Mouse (Mus musculus) C2C12 (cell line): ENCODE data around the gene Slc8b1. TPM values are rescaled to one million over a fixed set of nuclear protein-coding genes. Genes with fewer than 3 reads are reported as not detected.
A peak's percentile ranks its signal among the peaks of the same experiment; 100 is the strongest.

Experiments
- H3K27me3 ChIP-seq: one replicate; pipeline ENCODE4 v1.6.1; 2011; ENCODE audit not compliant: control insufficient read depth, insufficient read depth, insufficient read length
- H3K36me3 ChIP-seq: one replicate; pipeline ENCODE4 v1.6.1; 2011; ENCODE audit not compliant: control insufficient read depth, insufficient read depth
- H3K4me3 ChIP-seq: one replicate; pipeline ENCODE4 v1.5.1; 2011; ENCODE audit warnings: mild to moderate bottlenecking, control low read depth; ENCODE audit not compliant: poor library complexity, insufficient read depth, severe bottlenecking
- H3K79me2 ChIP-seq: one replicate; pipeline ENCODE4 v1.6.1; 2011; ENCODE audit not compliant: control insufficient read depth, insufficient read depth
- H3K79me3 ChIP-seq: one replicate; pipeline ENCODE4 v1.6.1; 2011; ENCODE audit warnings: low read depth, control low read depth
- H3ac ChIP-seq: one replicate; pipeline ENCODE3; 2011; ENCODE audit warnings: low read depth; ENCODE audit not compliant: control insufficient read depth, insufficient read length
- CEBPB ChIP-seq: IDR thresholded peaks from one replicate; pipeline ENCODE4 v1.6.1; 2011; ENCODE audit warnings: low read depth, mild to moderate bottlenecking, control low read depth, moderate library complexity
- CTCF ChIP-seq: IDR thresholded peaks from one replicate; pipeline ENCODE4 v1.5.1; 2011; ENCODE audit not compliant: control insufficient read depth, insufficient read depth, insufficient read length
- FOSL1 ChIP-seq: IDR thresholded peaks from one replicate; pipeline ENCODE4 v1.8.0; 2011; ENCODE audit warnings: mild to moderate bottlenecking, low read length; ENCODE audit not compliant: poor library complexity, insufficient read depth, severe bottlenecking
- MAX ChIP-seq: IDR thresholded peaks from one replicate; pipeline ENCODE4 v1.6.1; 2011; ENCODE audit warnings: mild to moderate bottlenecking, control low read depth
- MYOD1 ChIP-seq: IDR thresholded peaks from one replicate; pipeline ENCODE4 v1.6.1; 2011; ENCODE audit warnings: low read depth; ENCODE audit not compliant: control insufficient read depth, insufficient read length
- MYOG ChIP-seq: IDR thresholded peaks from one replicate; pipeline ENCODE4 v1.6.1; 2011; ENCODE audit not compliant: control insufficient read depth, insufficient read length; ENCODE audit errors: extremely low read depth
- USF1 ChIP-seq: IDR thresholded peaks from one replicate; pipeline ENCODE4 v1.6.1; 2011; ENCODE audit warnings: low read depth, mild to moderate bottlenecking, control low read depth, moderate library complexity
- polyA plus RNA-seq: library from polyadenylated mRNA; unstranded; fragments of >200 nt; fragmentation: generic; extraction: Trizol; gene quantifications from one replicate; pipeline ENCODE4 v1.2.1, GENCODE M21; 2012; ENCODE audit warnings: missing spikeins

Slc8b1 gene
- polyA plus RNA-seq, 1 experiment = 6.1 TPM

GRCm38 (mm10) chr5:120555871-120556270 lies 44.9 kb downstream of the Slc8b1 start:
- TF ChIP-seq MAX = no peak
- TF ChIP-seq CEBPB = no peak
- TF ChIP-seq MYOG = no peak
- TF ChIP-seq USF1 = no peak
- no peak for TF ChIP-seq CTCF
- TF ChIP-seq MYOD1 = no peak
- TF ChIP-seq FOSL1 = no peak
- H3K27me3 ChIP-seq = no peaks in the 10 kb centered on the region
- no peak overlapping the region for H3K4me3 ChIP-seq
- peaks cover 39% of the 10 kb centered on the region for H3K79me2 ChIP-seq
- H3ac ChIP-seq = no peak overlapping the region
- H3K36me3 ChIP-seq = peaks cover 75% of the 10 kb centered on the region
- H3K79me3 ChIP-seq = peaks cover 32% of the 10 kb centered on the region

- no peak overlapping the region for H3K4me3 ChIP-seq
- no peaks in the 10 kb centered on the region for H3K27me3 ChIP-seq
- peaks cover 53% of the 10 kb centered on the region for H3K79me2 ChIP-seq
- peaks cover 54% of the 10 kb centered on the region for H3K36me3 ChIP-seq
- no peak overlapping the region for H3ac ChIP-seq
- peaks cover 43% of the 10 kb centered on the region for H3K79me3 ChIP-seq
- no peak for TF ChIP-seq CTCF
- no peak for TF ChIP-seq CEBPB
- no peak for TF ChIP-seq USF1
- no peak for TF ChIP-seq MYOD1
- no peak for TF ChIP-seq FOSL1
- no peak for TF ChIP-seq MYOG
- no peak for TF ChIP-seq MAX
These were observed 47.1 kb downstream of the Slc8b1 start for GRCm38 (mm10) chr5:120558041-120558440.

- peak overlapping the region; percentile 77 for H3ac ChIP-seq
- H3K79me2 ChIP-seq = peaks cover 57% of the 10 kb centered on the region
- H3K4me3 ChIP-seq = peak overlapping the region; percentile 53
- TF ChIP-seq MAX (no peak), CEBPB (peak; percentile 26)
- peaks cover 44% of the 10 kb centered on the region for H3K79me3 ChIP-seq
- H3K27me3 ChIP-seq = no peaks in the 10 kb centered on the region
- peaks cover 47% of the 10 kb centered on the region for H3K36me3 ChIP-seq
These were observed 47.8 kb downstream of the Slc8b1 start for GRCm38 (mm10) chr5:120558762-120559161.

- Histone ChIP-seq H3K79me3 (peaks cover 49% of the 10 kb centered on the region), H3K36me3 (peaks cover 35% of the 10 kb centered on the region), H3K79me2 (peaks cover 66% of the 10 kb centered on the region), H3K27me3 (no peaks in the 10 kb centered on the region), H3ac (peak overlapping the region; percentile 88), H3K4me3 (peak overlapping the region; percentile 53)
- TF ChIP-seq MYOG (no peak), CEBPB (no peak), CTCF (no peak), FOSL1 (no peak), MYOD1 (no peak), USF1 (no peak), MAX (peak; percentile 60)
These were observed 49.2 kb downstream of the Slc8b1 start for GRCm38 (mm10) chr5:120560129-120560615.

- Histone ChIP-seq H3K79me3 (peaks cover 52% of the 10 kb centered on the region), H3K79me2 (peaks cover 72% of the 10 kb centered on the region), H3K27me3 (no peaks in the 10 kb centered on the region), H3K36me3 (peaks cover 29% of the 10 kb centered on the region), H3ac (peak overlapping the region; percentile 46), H3K4me3 (peak overlapping the region; percentile 53)
- TF ChIP-seq MYOD1 = peak; percentile 52
- no peak for TF ChIP-seq CTCF
These were observed 49.8 kb downstream of the Slc8b1 start for GRCm38 (mm10) chr5:120560616-120561311.
